Mouse (Mus musculus) bone marrow, adult 2 months (tissue): ENCODE data around the gene Top3a.

ENCODE experiments used
- CTCF ChIP-seq: fragments of 200-500 bp; IDR thresholded peaks from 2 replicates; pipeline ENCODE4 v1.5.1; 2011; ENCODE audit warnings: low read length, control low read depth; ENCODE audit not compliant: control insufficient read depth, insufficient read depth
- POLR2A ChIP-seq: fragments of 200-500 bp; IDR thresholded peaks from 2 replicates; pipeline ENCODE4 v1.6.1; 2011; ENCODE audit warnings: low read depth, mild to moderate bottlenecking, control low read depth, low read length, borderline replicate concordance; ENCODE audit not compliant: control insufficient read depth

- TF ChIP-seq POLR2A (peak; percentile 84), CTCF (no peak)
Measured at GRCm38 (mm10) chr11:60776829-60777740, at the start of gene Top3a, which contains the start of gene Smcr8.
